Mouse (Mus musculus): ENCODE measurements at regions not wholly inside any gene's neighbourhood (a gene's known extent, or its start where the extent isn't known, plus 50 kb on each side); places are given as distances from the start of the nearest gene placed in this dataset.

GRCm38 (mm10) chr2:12034323-12034585 lies 256.6 kb downstream of the Ankrd16 start:
- WGBS: 72% methylated on average over 8 of the region's 8 CpGs
- DNase-seq: no peak
- H3K36me3 ChIP-seq (ENCODE audit: control insufficient read depth, insufficient read depth, low read length): no peaks in the 10 kb centered on the region
- no peak overlapping the region for H3K27ac ChIP-seq (ENCODE audit: insufficient read depth, low read depth, low read length)
- peaks cover 4% of the 10 kb centered on the region; the same call in 1 of the 2 replicates for H3K4me1 ChIP-seq (ENCODE audit: control insufficient read depth, insufficient read depth, low read length)
- H3K27me3 ChIP-seq (replicated peaks; ENCODE audit: control insufficient read depth, insufficient read depth, low read length): no peaks in the 10 kb centered on the region
- TF ChIP-seq CTCF (conservative IDR thresholded peaks at IDR 0.05; ENCODE audit: insufficient read depth, insufficient read length, low read depth, low read length) (no peak), POLR2A (IDR thresholded peaks at IDR 0.05; ENCODE audit: low read depth, low read length) (no peak)
- no peak overlapping the region for H3K4me3 ChIP-seq (ENCODE audit: insufficient read depth, low read depth, low read length)

GRCm38 (mm10) chr2:12049386-12049785 lies 252.3 kb downstream of the Itga8 start:
- Histone ChIP-seq H3K4me3 (ENCODE audit: insufficient read depth, low read depth, low read length) (no peak overlapping the region), H3K27ac (ENCODE audit: insufficient read depth, low read depth, low read length) (no peak overlapping the region), H3K27me3 (replicated peaks; ENCODE audit: control insufficient read depth, insufficient read depth, low read length) (no peaks in the 10 kb centered on the region), H3K36me3 (ENCODE audit: control insufficient read depth, insufficient read depth, low read length) (no peaks in the 10 kb centered on the region), H3K4me1 (ENCODE audit: control insufficient read depth, insufficient read depth, low read length) (no peaks in the 10 kb centered on the region)
- no peak for TF ChIP-seq CTCF (conservative IDR thresholded peaks at IDR 0.05; ENCODE audit: insufficient read depth, insufficient read length, low read depth, low read length)
- no peak for TF ChIP-seq POLR2A (IDR thresholded peaks at IDR 0.05; ENCODE audit: low read depth, low read length)
- WGBS: 72% methylated on average over 7 of the region's 7 CpGs
- DNase-seq: no peak

GRCm38 (mm10) chr2:12049972-12050371 lies 251.8 kb downstream of the Itga8 start:
- TF ChIP-seq CTCF (conservative IDR thresholded peaks at IDR 0.05; ENCODE audit: insufficient read depth, insufficient read length, low read depth, low read length): peak; percentile 37
- no peak for TF ChIP-seq POLR2A (IDR thresholded peaks at IDR 0.05; ENCODE audit: low read depth, low read length)
- DNase-seq: peak; percentile 45
- Histone ChIP-seq H3K36me3 (ENCODE audit: control insufficient read depth, insufficient read depth, low read length) (no peaks in the 10 kb centered on the region), H3K4me3 (ENCODE audit: insufficient read depth, low read depth, low read length) (no peak overlapping the region), H3K27me3 (replicated peaks; ENCODE audit: control insufficient read depth, insufficient read depth, low read length) (no peaks in the 10 kb centered on the region), H3K4me1 (ENCODE audit: control insufficient read depth, insufficient read depth, low read length) (no peaks in the 10 kb centered on the region), H3K27ac (ENCODE audit: insufficient read depth, low read depth, low read length) (no peak overlapping the region)

GRCm38 (mm10) chr2:12053404-12054164 lies 248.1 kb downstream of the Itga8 start:
- 55% methylated on average over 8 of the region's 8 CpGs for WGBS
- no peak for TF ChIP-seq POLR2A (IDR thresholded peaks at IDR 0.05; ENCODE audit: low read depth, low read length)
- TF ChIP-seq CTCF (conservative IDR thresholded peaks at IDR 0.05; ENCODE audit: insufficient read depth, insufficient read length, low read depth, low read length): no peak
- Histone ChIP-seq H3K27me3 (replicated peaks; ENCODE audit: control insufficient read depth, insufficient read depth, low read length) (no peaks in the 10 kb centered on the region), H3K4me1 (ENCODE audit: control insufficient read depth, insufficient read depth, low read length) (no peaks in the 10 kb centered on the region), H3K27ac (ENCODE audit: insufficient read depth, low read depth, low read length) (peak overlapping the region; percentile 43), H3K4me3 (ENCODE audit: insufficient read depth, low read depth, low read length) (no peak overlapping the region), H3K36me3 (ENCODE audit: control insufficient read depth, insufficient read depth, low read length) (no peaks in the 10 kb centered on the region)
- DNase-seq: peak; percentile 12

- H3K4me1 ChIP-seq (ENCODE audit: control insufficient read depth, insufficient read depth, low read length): no peaks in the 10 kb centered on the region
- H3K27ac ChIP-seq (ENCODE audit: insufficient read depth, low read depth, low read length): no peak overlapping the region
- no peak overlapping the region for H3K4me3 ChIP-seq (ENCODE audit: insufficient read depth, low read depth, low read length)
- TF ChIP-seq CTCF (conservative IDR thresholded peaks at IDR 0.05; ENCODE audit: insufficient read depth, insufficient read length, low read depth, low read length): no peak
- no peak for TF ChIP-seq POLR2A (IDR thresholded peaks at IDR 0.05; ENCODE audit: low read depth, low read length)
- no peak for DNase-seq
- H3K36me3 ChIP-seq (ENCODE audit: control insufficient read depth, insufficient read depth, low read length): no peaks in the 10 kb centered on the region
- WGBS: 33% methylated on average over 3 of the region's 3 CpGs
- no peaks in the 10 kb centered on the region for H3K27me3 ChIP-seq (replicated peaks; ENCODE audit: control insufficient read depth, insufficient read depth, low read length)
These were observed 247.6 kb downstream of the Itga8 start for GRCm38 (mm10) chr2:12054165-12054500.
